Mouse (Mus musculus) ZHBTc4 (cell line): Measurements from ENCODE around the gene Arf3.
A peak's percentile ranks its signal among the peaks of the same experiment; 100 is the strongest.

Experiments
- DNase-seq: peaks from one replicate; pipeline ENCODE4 v3.0.0-alpha.2; 2011; ENCODE audit warnings: low read depth, low spot score

Arf3 gene

DNA sequence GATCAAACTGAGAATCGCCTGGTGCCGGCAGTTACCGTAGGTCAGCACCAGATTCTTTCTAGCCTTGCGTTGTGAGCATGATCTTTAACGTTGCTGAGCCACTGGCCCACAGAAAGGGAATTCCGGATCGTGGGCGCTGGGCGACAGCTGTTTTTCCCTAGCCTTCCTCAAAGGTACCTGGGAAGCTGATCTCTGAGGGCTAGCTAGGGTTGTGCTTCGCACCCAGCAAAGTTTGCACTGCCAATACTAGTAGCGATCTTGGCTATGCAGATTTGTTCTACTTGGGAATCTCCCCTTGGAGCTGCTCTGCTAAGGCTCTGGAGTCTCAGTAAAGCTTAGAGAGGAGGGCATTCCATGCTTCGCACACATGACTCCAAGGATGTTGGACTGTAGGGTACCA lies 28.2 kb upstream of the Arf3 start:
- peak; percentile 37 for DNase-seq

- DNase-seq: peak; percentile 48
These were observed 27.7 kb upstream of the Arf3 start for GRCm38 (mm10) chr15:98790761-98791160.

- DNase-seq: peak; percentile 72
These were observed 26.9 kb upstream of the Arf3 start, which contains the start of gene Wnt1 for GRCm38 (mm10) chr15:98789661-98790535. Wnt1 (plus strand) TSS chr15:98789857.

DNA sequence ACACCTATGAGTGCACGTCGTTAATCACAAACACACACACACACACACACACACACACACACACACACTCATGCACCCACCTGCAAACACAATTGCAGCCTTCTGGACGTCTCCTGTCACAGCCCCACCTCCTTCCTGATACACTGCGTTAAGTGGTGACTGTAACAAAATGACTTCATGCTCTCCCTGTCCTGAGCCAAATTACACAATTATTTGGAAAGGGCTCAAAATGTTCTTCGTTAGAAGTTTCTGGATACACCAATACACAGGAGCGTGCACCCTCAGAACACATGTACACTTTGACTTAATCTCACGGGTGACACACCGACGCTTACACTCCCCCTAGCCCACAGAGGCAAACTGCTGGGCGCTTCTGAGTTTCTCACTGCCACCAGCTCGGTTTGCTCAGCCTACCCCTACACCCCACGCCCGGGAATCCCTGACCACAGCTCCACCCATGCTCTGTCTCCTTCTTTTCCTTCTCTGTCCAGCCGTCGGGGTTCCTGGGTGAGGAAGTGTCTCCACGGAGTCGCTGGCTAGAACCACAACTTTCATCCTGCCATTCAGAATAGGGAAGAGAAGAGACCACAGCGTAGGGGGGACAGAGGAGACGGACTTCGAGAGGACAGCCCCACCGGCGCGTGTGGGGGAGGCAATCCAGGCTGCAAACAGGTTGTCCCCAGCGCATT lies 26.1 kb upstream of the Arf3 start:
- DNase-seq: no peak

- peak; percentile 49 for DNase-seq
These were observed 24.9 kb upstream of the Arf3 start for GRCm38 (mm10) chr15:98787930-98788329.

- peak; percentile 88 for DNase-seq
These were observed 22.7 kb upstream of the Arf3 start for GRCm38 (mm10) chr15:98785744-98786143.

DNA sequence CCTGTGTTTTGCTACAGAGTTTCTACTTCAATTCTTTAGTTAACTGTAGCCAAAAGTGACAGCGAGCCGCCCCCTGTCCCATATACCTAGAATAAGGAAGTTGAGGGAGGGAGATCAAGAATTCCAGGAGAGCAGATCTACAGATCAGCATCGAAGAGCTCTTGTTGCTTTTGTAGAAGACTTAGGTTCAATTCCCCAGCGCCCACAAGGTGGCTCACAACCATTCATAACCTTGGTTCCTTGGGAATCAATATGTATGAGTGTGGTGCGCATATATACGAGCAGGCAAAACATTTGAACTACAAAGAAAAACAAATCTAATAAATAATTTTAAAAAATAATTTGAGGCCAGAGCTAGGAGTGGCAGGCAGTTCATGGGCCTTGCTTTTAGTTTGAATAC lies 18.2 kb upstream of the Arf3 start:
- DNase-seq: no peak

- DNase-seq: peak; percentile 58
These were observed 17.6 kb upstream of the Arf3 start for GRCm38 (mm10) chr15:98780573-98780972.

DNA sequence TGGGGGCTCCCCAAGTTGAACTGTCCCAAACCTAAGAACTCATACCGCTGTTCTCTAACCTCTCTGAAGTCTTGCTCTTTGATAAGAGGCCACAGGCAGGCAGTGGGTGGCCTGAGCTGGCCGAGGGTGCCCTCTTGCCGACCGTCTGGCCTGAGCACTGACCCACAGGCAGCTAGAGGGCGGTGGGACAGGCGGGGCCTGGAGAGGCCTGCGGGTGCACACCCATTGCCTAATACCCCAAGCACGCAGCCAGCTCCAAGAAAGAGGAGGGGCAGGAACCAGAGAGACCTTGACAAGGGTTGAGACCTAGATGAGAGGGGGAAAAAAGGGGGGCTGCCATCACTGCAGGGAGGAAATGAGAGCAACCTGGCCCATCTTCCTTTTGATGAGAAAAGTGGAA lies 17.1 kb upstream of the Arf3 start:
- DNase-seq: no peak

DNA sequence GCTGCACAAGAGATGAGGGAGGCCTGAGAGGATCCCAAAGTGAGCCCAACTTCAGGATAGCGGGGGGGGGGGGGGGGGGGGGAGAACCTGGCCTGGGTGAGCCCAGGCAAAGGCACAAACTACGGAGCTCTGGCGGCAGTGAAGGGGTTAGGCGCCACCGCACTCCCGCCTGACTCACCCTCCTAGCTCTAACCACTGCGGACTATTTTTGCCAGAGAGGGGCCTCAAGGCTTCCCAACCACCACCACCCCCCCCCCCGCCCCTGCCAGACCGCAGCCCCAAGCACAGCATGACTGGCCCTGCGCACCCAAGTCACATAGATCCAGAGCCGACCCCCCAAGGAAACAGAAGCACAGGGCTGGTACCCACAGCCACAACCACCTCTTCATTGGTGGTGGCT lies 15.8 kb upstream of the Arf3 start:
- DNase-seq: no peak

DNA sequence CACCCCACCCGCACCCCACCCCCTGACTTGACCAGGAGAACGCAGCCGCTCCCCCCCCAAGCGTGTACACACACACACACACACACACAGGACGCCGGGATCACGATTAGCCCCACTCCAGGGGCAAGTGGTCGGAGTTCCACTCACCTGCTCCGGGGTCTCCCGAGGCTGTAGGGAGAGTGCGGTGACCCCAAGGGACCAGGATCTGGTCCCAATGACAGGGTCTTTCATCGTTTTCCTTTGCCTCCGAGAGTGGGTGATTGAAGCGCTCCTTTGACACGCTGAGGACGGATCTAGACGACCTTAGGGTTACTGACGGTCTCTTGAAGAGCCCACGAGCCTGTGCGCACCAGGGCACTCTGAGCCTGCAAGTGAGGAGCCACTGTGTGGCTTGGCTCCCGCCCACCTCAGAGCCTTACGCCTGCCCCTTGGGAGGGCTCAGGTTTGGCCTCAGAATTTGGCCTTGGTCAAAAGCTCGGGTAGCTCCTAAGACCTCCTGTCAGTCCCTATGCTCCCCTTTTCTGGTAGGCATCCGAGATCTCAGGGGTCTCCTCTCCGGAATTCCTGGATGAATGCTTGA lies 15.3 kb upstream of the Arf3 start:
- DNase-seq: peak; percentile 68

DNA sequence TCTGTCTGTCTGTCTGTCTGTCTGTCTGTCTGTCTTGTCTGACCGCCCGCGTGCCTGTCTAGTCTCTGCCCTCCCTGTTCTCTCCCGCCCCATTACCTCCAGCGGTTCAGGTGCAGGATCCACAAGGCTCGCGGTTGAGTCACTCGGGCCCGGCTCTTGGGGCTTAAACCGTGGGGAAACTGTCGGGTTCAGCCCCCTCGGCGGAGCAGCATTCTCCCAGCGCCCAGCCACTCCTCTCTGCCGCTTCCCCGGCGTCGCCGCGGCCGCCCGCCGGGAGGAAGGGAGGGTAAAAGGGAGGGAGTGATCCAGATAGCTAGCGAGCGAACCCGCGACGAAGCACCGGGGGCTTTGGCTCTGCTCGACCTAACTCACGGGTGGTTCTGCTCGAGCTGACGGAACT lies 14.7 kb upstream of the Arf3 start, which contains the start of gene Wnt10b:
TSS of gene Wnt10b (minus strand) at position 389 of the 400 bp plus-strand sequence.
- peak; percentile 60 for DNase-seq

DNA sequence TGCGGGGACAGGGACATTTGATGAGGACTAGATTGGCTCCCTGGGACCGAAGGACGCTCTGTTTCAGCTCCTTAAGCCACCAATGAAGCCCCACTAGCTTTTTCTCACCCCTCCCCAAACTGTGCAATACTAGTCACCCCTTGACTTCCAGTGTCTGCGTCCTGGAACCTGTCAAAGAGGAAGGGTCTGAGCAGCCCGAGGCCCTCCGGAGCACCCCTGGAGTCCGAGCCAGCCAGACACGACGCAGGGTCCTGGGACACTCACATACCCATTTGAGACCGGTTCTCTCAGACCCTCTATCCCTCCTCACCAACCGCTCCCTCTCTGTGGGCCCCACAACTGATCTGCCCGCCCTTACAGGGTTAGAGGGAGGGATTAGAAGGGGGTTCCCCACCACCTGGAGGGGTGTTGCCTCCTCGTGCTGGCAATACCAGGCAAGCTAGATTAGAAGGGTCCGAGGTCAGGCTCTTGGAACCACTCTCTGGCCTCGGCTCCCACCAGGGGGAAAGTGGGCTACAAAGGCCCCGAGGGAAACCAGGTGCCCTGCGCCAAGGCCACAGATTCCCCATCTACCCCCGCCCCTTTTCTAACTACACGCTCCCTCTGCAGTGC lies 14.1 kb upstream of the Arf3 start:
- peak; percentile 18 for DNase-seq

DNA sequence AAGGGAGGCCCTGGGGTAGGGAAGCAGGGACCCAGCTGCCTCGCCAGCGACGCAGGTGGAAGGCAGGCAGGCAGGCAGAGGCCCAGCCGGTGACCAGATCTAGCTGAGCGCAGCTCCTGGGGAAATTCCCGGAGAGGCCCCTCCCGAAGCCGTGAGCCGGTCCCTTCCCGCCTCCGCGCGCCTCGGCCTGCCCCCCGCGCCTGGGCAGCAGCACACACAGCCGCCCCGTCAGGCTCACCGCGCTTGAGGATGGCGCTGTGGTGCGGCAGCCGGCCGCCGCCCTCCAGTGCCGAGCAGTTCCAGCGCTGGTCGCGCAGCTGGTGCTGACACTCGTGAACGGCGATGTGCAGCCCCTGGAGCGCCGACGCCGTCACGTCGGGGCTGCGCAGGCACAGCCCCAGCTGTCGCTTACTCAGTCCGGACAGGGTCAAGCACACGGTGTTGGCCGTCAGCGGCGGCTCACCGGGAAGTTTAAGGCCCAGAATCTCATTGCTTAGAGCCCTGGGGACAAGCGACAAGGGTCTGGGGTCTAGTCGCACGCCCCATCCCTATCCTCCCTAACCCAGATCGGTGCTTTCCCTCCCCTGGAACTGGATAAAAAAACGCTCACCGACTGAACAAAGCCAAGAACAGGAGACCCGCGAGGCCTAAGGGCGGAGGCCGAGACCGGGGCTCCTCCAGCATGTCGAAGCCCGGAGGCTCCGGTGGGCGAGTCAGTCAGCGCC lies 13.4 kb upstream of the Arf3 start:
- peak; percentile 67 for DNase-seq

DNA sequence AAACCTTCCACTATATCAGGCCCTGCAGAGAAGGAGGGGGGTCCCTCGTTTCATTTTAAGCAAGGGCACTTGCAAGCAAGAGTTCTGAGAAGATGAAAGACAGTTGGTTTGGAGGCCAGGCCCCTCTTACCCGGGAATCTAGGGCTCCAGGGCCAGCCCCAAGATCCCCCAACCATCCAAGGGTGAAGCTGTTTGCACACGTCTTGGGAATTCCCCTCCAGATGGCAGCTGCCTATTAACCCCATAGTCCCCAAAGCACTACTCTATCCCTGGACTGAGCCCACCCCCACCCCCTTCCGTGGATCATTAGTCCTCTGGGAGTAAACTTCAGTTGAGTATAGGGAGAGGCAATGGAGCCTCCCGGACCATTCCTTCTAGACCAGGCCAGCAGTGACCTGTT lies 12.5 kb upstream of the Arf3 start:
- no peak for DNase-seq

DNA sequence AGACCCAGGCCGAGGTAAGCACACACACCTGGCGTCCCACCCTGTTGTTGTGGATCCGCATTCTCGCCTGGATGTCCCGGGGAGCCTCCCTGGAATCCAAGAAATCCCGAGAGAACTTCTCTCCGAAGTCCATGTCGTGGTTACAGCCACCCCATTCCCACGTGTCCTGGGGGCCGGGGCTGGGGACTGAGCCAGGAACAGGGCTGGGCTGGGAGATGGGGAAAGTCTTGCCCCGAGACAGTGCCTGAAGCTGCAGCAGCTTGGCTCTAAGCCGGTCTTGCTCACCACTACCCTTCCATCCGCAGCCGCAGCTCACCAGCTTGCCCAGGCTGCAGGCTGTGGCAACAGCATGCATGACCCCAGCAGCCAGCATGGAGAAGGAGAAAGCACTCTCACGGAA lies 11.1 kb upstream of the Arf3 start:
- peak; percentile 32 for DNase-seq

GRCm38 (mm10) chr15:98772511-98773211 lies 9.6 kb upstream of the Arf3 start:
- peak; percentile 64 for DNase-seq

DNA sequence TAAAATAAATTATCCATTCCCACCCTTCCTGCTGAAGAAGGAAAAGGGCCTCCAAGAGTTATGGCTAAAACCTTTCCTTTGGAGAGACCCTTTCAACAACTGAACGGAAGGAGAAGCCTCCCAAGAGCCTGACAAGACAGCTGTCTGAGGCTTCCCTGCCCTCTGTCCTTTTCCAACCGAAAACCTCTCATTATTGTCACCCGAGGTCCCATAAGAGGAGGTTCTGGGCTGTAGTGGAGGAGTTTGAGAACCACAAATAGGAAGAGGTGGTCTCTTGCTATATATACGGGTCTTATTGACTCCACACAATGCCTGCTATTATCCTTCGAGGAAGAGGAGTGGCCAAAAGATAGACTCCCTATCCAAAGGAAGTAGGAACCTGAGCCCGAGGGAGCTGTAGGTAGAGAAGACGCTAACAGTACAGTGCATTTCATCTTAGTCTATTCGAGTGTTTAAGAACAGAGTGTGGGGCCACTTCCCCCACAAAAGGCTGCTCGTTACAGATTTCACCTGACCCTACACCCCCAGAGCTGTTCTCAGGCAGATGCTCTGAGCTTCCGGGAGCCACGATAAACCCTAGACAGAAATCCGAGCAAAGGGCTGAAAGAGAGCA lies 8.9 kb upstream of the Arf3 start:
- no peak for DNase-seq

GRCm38 (mm10) chr15:98768259-98768658 lies 5.2 kb upstream of the Arf3 start:
- DNase-seq: no peak

DNA sequence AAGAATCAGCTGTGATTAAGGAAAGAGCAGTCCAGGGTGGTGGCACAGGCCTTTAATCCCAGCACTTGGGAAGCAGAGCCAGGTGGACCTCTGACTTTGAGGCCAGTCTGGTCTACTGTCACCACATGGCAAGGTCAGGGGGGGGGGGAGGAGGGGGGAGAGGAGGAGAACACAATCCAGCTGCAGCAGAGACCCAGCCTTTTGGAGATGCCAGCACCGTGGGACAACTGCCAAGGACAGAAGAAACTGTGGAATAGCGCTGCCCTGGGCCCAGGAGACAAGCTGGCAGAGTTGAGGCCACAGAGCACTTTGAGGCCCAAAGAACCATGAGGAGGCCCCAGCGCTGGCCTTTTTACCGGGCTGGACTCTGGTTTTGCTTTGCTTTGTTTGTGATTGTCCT lies 2.9 kb upstream of the Arf3 start:
- no peak for DNase-seq
